In the genomic region with DNA sequence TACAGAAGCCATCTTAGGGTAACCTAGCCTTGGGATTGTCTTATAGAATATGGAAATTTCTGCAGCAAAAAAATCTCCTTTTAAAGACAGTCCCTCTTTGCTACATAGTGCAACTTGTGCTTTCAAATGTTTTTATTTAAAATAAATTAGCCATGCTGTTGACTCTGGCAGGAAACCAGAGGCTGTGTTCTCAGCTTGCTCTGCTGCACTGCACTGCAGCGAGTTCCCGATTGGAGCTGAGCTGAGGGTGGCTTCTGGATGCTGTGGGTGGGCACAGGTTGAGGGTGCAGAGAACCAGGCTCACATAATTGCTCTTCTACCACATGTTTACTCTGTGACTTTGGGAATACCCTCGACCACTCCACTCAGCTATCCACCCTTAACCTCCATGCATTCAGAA, we compare ENCODE assay signal across 30 mouse cellular contexts.
DNase-seq lines count a peak whose midpoint lies in the region; ATAC-seq and TF ChIP-seq lines count a peak whose summit lies in the region.
"Had no signal": no experiment of that assay in that cellular context is flagged by ENCODE, and none has a peak within 500 bp of the region (broad histone marks: within the 10 kb centered on the region; RNA-seq: fewer than 3 reads in every experiment).

No protein-coding gene starts in this region.

- no peak for TF ChIP-seq POLR2A in olfactory bulb, adult 2 months (IDR thresholded peaks at IDR 0.05; ENCODE audit: insufficient read depth, low read depth, low read length)

- ATAC-seq in kidney, embryonic 15.5 days (replicated peaks; ENCODE audit: low FRiP score) = no peak
- no peak for ATAC-seq in kidney, embryonic 14.5 days (ENCODE audit: low FRiP score, low TSS enrichment)
- ATAC-seq: forebrain, embryonic 14.5 days; intestine, embryonic 16.5 days; liver, embryonic 12.5 days; liver, postnatal 0 days; midbrain, embryonic 13.5 days had no signal

- no peak overlapping the region for H3K9ac ChIP-seq in kidney, embryonic 15.5 days
- H3K9ac ChIP-seq in kidney, embryonic 14.5 days (ENCODE audit: low read depth, low read length) = no peak overlapping the region
- H3K9ac ChIP-seq: heart, embryonic 12.5 days; hindbrain, embryonic 13.5 days; liver, embryonic 12.5 days; liver, postnatal 0 days; midbrain, embryonic 13.5 days had no signal

- 0 out of 2 replicates have a peak overlapping the region, but pooled peaks have one; percentile 41 for H3K27ac ChIP-seq in kidney, embryonic 15.5 days
- no peak overlapping the region for H3K27ac ChIP-seq in kidney, embryonic 14.5 days (ENCODE audit: low read depth, low read length)
- peak overlapping the region; percentile 84 for H3K27ac ChIP-seq in layer of hippocampus, adult 2 months
- H3K27ac ChIP-seq in olfactory bulb, adult 2 months (ENCODE audit: insufficient read depth, low read depth, low read length) = peak overlapping the region; percentile 37; the same call in 1 of the 2 replicates
- H3K27ac ChIP-seq: gastrocnemius, adult 2 months; heart, adult 2 months; hindbrain, embryonic 13.5 days; kidney, postnatal 0 days; left cerebral cortex, adult 2 months; liver, embryonic 12.5 days; macrophage; midbrain, embryonic 13.5 days had no signal

- DNase-seq in layer of hippocampus, adult 2 months (ENCODE audit: low spot score in 2 of 2) = peak; percentile 34 to 46
- DNase-seq in layer of hippocampus, postnatal 10 days (ENCODE audit: low spot score in 2 of 2) = no peak
- DNase-seq in NIH3T3 (ENCODE audit: low read depth) = peak; percentile 3
- DNase-seq in natural killer cell, adult 2 months (ENCODE audit: low spot score in 2 of 2) = no peak
- DNase-seq: adrenal gland, postnatal 14 days; cerebellum, adult 11-12 months; cerebellum, adult 9-11 months; embryo, embryonic 11 days; gastrocnemius, adult 2 months; heart, adult 2 months; heart, postnatal 4 days; left cerebral cortex, postnatal 4 days; liver, postnatal 0 days; lung, postnatal 10 days; retina, postnatal 1 day; spleen, adult 18-20 months; thymus, adult 18-20 months; thymus, postnatal 25 days had no signal

- H3K36me3 ChIP-seq in kidney, embryonic 15.5 days = no peaks in the 10 kb centered on the region
- no peaks in the 10 kb centered on the region for H3K36me3 ChIP-seq in kidney, embryonic 14.5 days (ENCODE audit: control insufficient read depth, insufficient read depth, low read length)
- H3K36me3 ChIP-seq: heart, embryonic 12.5 days; hindbrain, embryonic 13.5 days; liver, embryonic 12.5 days; midbrain, embryonic 13.5 days had no signal

- H3K4me1 ChIP-seq in kidney, embryonic 15.5 days = peaks cover 32% of the 10 kb centered on the region
- H3K4me1 ChIP-seq in kidney, embryonic 14.5 days (ENCODE audit: control insufficient read depth, insufficient read depth, low read length) = peaks cover 14% of the 10 kb centered on the region; the same call in 1 of the 2 replicates
- H3K4me1 ChIP-seq in olfactory bulb, adult 2 months (ENCODE audit: control insufficient read depth, insufficient read depth, low read length) = peaks cover 21% of the 10 kb centered on the region
- H3K4me1 ChIP-seq: liver, embryonic 12.5 days; midbrain, embryonic 13.5 days had no signal

- H3K9me3 ChIP-seq in kidney, embryonic 15.5 days (replicated peaks) = no peaks in the 10 kb centered on the region
- no peaks in the 10 kb centered on the region for H3K9me3 ChIP-seq in kidney, embryonic 14.5 days (ENCODE audit: control insufficient read depth, low read length)
- H3K9me3 ChIP-seq: heart, embryonic 12.5 days; hindbrain, embryonic 13.5 days; liver, embryonic 12.5 days; midbrain, embryonic 13.5 days had no signal

- H3K4me3 ChIP-seq in kidney, embryonic 15.5 days (replicated peaks) = no peak overlapping the region
- H3K4me3 ChIP-seq in kidney, embryonic 14.5 days (ENCODE audit: low read length) = no peak overlapping the region
- no peak overlapping the region for H3K4me3 ChIP-seq in layer of hippocampus, adult 2 months
- no peak overlapping the region for H3K4me3 ChIP-seq in olfactory bulb, adult 2 months (ENCODE audit: insufficient read depth, low read depth, low read length)
- H3K4me3 ChIP-seq: gastrocnemius, adult 2 months; heart, adult 2 months; heart, embryonic 12.5 days; hindbrain, embryonic 13.5 days; left cerebral cortex, adult 2 months; liver, embryonic 12.5 days; midbrain, embryonic 13.5 days had no signal

- H3K4me2 ChIP-seq in kidney, embryonic 15.5 days = no peak overlapping the region
- H3K4me2 ChIP-seq in kidney, embryonic 14.5 days (replicated peaks; ENCODE audit: low read depth, low read length) = no peak overlapping the region
- H3K4me2 ChIP-seq: heart, embryonic 12.5 days; hindbrain, embryonic 13.5 days; liver, embryonic 12.5 days; midbrain, embryonic 13.5 days had no signal

- 39% methylated on average over 3 of the region's 3 CpGs for WGBS in kidney, embryonic 15.5 days
- WGBS in kidney, embryonic 14.5 days = 44% methylated on average over 3 of the region's 3 CpGs
- WGBS in olfactory bulb, adult 2 months = 26% methylated on average over 3 of the region's 3 CpGs

- no peaks in the 10 kb centered on the region for H3K27me3 ChIP-seq in kidney, embryonic 15.5 days
- H3K27me3 ChIP-seq in kidney, embryonic 14.5 days (ENCODE audit: control insufficient read depth, insufficient read depth, low read length) = no peaks in the 10 kb centered on the region
- H3K27me3 ChIP-seq: heart, embryonic 12.5 days; hindbrain, embryonic 13.5 days; liver, embryonic 12.5 days; midbrain, embryonic 13.5 days had no signal

- TF ChIP-seq CTCF in layer of hippocampus, adult 2 months (conservative IDR thresholded peaks at IDR 0.05) = no peak
- TF ChIP-seq CTCF in olfactory bulb, adult 2 months (IDR thresholded peaks at IDR 0.05; ENCODE audit: insufficient read depth, low read depth, low read length) = no peak

Comparison
In these comparisons a context has a peak if more than half of its experiments do, and no peak if none do; other contexts are left out.
1. DNase-seq: peak in layer of hippocampus, adult 2 months (2 of 2) and NIH3T3 (single experiment); none in layer of hippocampus, postnatal 10 days (0 of 2) and natural killer cell, adult 2 months (0 of 2).